Mouse (Mus musculus): ENCODE measurements around the gene Jade1. TPM values are rescaled to one million over a fixed set of nuclear protein-coding genes. Genes with fewer than 3 reads are reported as not detected.

Jade1 gene
- total and polyA plus RNA-seq, 2 experiments from 2014 or later: 16.7 to 21.8 TPM

DNA sequence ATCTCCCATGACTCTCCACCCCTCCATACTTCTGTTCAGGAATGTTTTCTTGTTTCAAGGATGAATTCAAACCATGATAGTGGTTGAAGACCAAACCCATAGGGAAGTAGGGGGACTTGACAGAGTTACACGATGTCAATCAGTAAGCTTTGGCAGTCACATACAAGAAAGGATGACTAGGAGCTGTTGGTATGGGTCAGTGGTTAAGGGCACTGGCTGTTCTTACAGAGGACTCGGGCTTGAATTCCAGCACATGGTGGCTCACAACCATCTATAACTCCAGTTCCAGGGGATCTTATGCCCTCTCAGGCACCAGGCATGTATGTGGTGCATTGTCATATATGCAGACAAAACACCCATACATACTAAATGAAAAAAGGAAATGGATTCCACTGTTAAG is 21.7 kb downstream of the Jade1 start:
- DNase-seq (ENCODE audit: low spot score) (no peak), ATAC-seq (ENCODE audit: low FRiP score) (no peak)
- Histone ChIP-seq H3K4me3 (ENCODE audit: low read depth, low read length) (no peak overlapping the region), H3K27ac (ENCODE audit: low read depth, low read length) (no peak overlapping the region), H3K9me3 (ENCODE audit: low read length) (no peaks in the 10 kb centered on the region), H3K4me1 (ENCODE audit: insufficient read depth, low read length) (peaks cover 6% of the 10 kb centered on the region; the same call in 1 of the 2 replicates), H3K9ac (replicated peaks; ENCODE audit: low read length, poor library complexity, severe bottlenecking) (no peak overlapping the region), H3K4me2 (ENCODE audit: low read depth, low read length, poor library complexity, severe bottlenecking) (no peak overlapping the region), H3K36me3 (ENCODE audit: insufficient read depth, low read length) (no peaks in the 10 kb centered on the region), H3K27me3 (ENCODE audit: insufficient read depth, low read length) (no peaks in the 10 kb centered on the region)
- 72% methylated on average over 2 of the region's 2 CpGs for WGBS
- TF ChIP-seq CTCF (IDR thresholded peaks at IDR 0.05): no peak

DNA sequence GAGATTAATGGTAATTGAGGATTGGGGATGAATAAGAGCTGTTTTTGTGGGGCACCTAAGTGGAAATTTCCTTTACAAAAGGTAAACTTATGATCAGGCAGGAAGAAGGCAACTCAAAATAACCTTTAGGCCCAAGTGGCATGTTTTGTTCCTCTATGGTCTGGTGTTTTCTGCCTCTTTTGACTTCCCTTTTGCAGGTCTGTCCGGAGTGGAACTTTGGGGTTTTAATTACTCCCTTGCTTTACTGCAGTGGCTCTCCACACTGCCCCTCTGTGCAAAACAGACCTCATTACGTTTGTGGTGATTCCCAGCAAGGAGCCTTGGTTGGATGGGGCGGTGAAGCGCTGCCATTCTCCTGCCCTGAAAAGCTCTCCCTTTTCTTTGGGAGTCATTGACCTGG is 24.3 kb downstream of the Jade1 start:
- H3K9ac ChIP-seq (replicated peaks; ENCODE audit: low read length, poor library complexity, severe bottlenecking): no peak overlapping the region
- no peaks in the 10 kb centered on the region for H3K36me3 ChIP-seq (ENCODE audit: insufficient read depth, low read length)
- no peak overlapping the region for H3K4me2 ChIP-seq (ENCODE audit: low read depth, low read length, poor library complexity, severe bottlenecking)
- TF ChIP-seq CTCF (IDR thresholded peaks at IDR 0.05): peak; percentile 10; the same call in 1 of the 2 replicates
- no peaks in the 10 kb centered on the region for H3K27me3 ChIP-seq (ENCODE audit: insufficient read depth, low read length)
- H3K4me3 ChIP-seq (ENCODE audit: low read depth, low read length): no peak overlapping the region
- no peak for DNase-seq (ENCODE audit: low spot score)
- 51% methylated on average over 4 of the region's 4 CpGs for WGBS
- ATAC-seq (ENCODE audit: low FRiP score): no peak
- H3K4me1 ChIP-seq (ENCODE audit: insufficient read depth, low read length): peaks cover 6% of the 10 kb centered on the region; the same call in 1 of the 2 replicates
- no peaks in the 10 kb centered on the region for H3K9me3 ChIP-seq (ENCODE audit: low read length)
- H3K27ac ChIP-seq (ENCODE audit: low read depth, low read length): no peak overlapping the region

DNA sequence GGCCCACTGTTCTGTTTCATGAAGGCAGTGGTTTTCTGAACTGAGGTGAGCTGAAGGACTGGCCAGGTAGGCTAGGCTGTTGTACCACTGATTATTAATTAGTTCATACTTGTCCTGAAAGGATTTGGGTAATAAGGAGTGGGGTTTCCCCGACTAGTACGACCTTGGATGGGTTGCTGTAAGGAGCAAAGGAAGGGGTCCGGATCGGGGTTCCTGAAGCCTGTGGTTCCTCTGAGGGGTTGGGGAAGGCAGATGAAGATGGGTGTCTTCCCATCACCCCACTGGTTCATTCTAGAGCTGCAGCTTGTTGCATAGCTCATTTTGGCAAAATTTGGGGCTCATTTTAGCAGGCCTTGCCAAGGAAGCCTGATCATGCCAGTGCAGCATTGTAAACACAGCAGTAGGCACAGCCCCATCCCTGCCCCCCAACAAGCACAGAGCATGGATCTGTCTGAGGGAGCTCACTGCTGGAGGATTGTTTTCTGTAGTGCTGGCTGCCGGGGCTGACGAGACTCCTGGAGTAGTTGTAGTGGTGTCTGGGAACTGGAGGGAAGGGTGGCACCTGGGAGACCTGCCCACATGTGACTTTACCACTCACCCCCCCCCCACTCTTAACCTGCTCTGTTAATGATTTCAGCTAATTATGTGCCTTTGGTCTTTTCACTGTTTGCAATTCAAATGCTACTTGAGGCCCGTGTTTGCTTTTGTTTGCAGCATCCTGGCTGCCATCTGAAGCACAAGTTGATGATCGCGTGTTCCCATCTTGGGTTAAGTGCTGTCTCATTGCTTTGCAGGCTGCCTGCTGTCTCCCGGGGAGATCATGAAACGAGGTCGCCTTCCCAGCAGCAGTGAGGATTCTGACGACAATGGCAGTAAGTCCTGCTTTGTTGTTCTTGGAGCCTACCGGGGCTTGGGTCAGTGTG is 25.1 kb downstream of the Jade1 start:
- H3K27ac ChIP-seq (ENCODE audit: low read depth, low read length): peak overlapping the region; percentile 26
- no peak overlapping the region for H3K4me2 ChIP-seq (ENCODE audit: low read depth, low read length, poor library complexity, severe bottlenecking)
- peaks cover 6% of the 10 kb centered on the region; the same call in 1 of the 2 replicates for H3K4me1 ChIP-seq (ENCODE audit: insufficient read depth, low read length)
- H3K9me3 ChIP-seq (ENCODE audit: low read length): no peaks in the 10 kb centered on the region
- peak; percentile 28; the same call in 1 of the 2 replicates for ATAC-seq (ENCODE audit: low FRiP score)
- 0 out of 2 replicates have a peak overlapping the region, but pooled peaks have one; percentile 3 for H3K9ac ChIP-seq (replicated peaks; ENCODE audit: low read length, poor library complexity, severe bottlenecking)
- H3K36me3 ChIP-seq (ENCODE audit: insufficient read depth, low read length): no peaks in the 10 kb centered on the region
- peak; percentile 26 for DNase-seq (ENCODE audit: low spot score)
- 31% methylated on average over 14 of the region's 14 CpGs for WGBS
- no peaks in the 10 kb centered on the region for H3K27me3 ChIP-seq (ENCODE audit: insufficient read depth, low read length)
- TF ChIP-seq CTCF (IDR thresholded peaks at IDR 0.05): no peak
- H3K4me3 ChIP-seq (ENCODE audit: low read depth, low read length): no peak overlapping the region

DNA sequence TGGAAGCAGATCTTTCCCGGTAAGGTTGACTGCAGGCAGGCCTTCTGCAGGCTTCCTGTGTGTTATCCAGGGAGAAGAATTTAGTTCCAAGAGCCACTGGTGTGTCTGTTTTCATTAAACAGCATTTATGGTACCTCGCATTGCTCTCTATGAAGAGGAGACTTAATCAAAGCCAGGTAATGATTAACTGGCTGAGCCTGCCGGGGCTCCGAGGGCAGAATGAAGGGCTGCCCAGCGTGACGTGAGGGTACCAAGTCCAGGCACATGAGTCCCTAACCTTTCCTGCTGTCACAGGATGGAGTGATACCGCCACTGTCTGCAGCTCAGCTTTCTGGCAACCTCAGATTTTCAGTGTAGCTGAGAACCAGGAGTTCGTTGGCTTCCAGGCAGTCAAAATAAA is 25.9 kb downstream of the Jade1 start:
- Histone ChIP-seq H3K27ac (ENCODE audit: low read depth, low read length) (peak overlapping the region; percentile 26; the same call in 1 of the 2 replicates), H3K9ac (replicated peaks; ENCODE audit: low read length, poor library complexity, severe bottlenecking) (0 out of 2 replicates have a peak overlapping the region, but pooled peaks have one; percentile 3), H3K27me3 (ENCODE audit: insufficient read depth, low read length) (no peaks in the 10 kb centered on the region), H3K9me3 (ENCODE audit: low read length) (no peaks in the 10 kb centered on the region), H3K4me3 (ENCODE audit: low read depth, low read length) (no peak overlapping the region), H3K4me1 (ENCODE audit: insufficient read depth, low read length) (peaks cover 6% of the 10 kb centered on the region; the same call in 1 of the 2 replicates), H3K36me3 (ENCODE audit: insufficient read depth, low read length) (no peaks in the 10 kb centered on the region), H3K4me2 (ENCODE audit: low read depth, low read length, poor library complexity, severe bottlenecking) (no peak overlapping the region)
- TF ChIP-seq CTCF (IDR thresholded peaks at IDR 0.05): no peak
- DNase-seq (ENCODE audit: low spot score) (no peak), ATAC-seq (ENCODE audit: low FRiP score) (no peak)
- 48% methylated on average over 8 of the region's 8 CpGs for WGBS

DNA sequence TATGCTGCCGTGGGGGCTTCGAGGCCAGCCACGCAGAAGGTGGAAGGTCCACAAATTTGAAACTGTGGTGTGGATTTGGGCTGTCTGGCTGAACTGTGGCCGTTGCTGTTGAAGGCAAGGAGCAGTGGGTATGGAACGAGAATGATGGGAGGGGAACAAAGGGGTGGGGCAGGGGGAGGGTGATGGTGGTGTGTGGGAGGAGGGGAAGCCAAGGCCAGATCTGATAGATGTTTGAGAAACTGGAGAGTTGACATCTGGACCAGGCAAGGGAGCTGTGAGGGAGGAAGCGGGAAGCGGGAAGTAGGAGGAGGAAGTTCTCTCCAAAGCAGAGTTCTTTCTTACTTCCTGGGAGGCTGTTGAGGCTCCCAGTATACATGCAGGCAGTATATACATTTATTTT is 26.7 kb downstream of the Jade1 start:
- Histone ChIP-seq H3K36me3 (ENCODE audit: insufficient read depth, low read length) (no peaks in the 10 kb centered on the region), H3K4me1 (ENCODE audit: insufficient read depth, low read length) (peaks cover 6% of the 10 kb centered on the region; the same call in 1 of the 2 replicates), H3K4me3 (ENCODE audit: low read depth, low read length) (no peak overlapping the region), H3K27ac (ENCODE audit: low read depth, low read length) (no peak overlapping the region), H3K4me2 (ENCODE audit: low read depth, low read length, poor library complexity, severe bottlenecking) (no peak overlapping the region), H3K9me3 (ENCODE audit: low read length) (no peaks in the 10 kb centered on the region), H3K9ac (replicated peaks; ENCODE audit: low read length, poor library complexity, severe bottlenecking) (no peak overlapping the region), H3K27me3 (ENCODE audit: insufficient read depth, low read length) (no peaks in the 10 kb centered on the region)
- 81% methylated on average over 7 of the region's 7 CpGs for WGBS
- ATAC-seq (ENCODE audit: low FRiP score) (no peak), DNase-seq (ENCODE audit: low spot score) (no peak)
- TF ChIP-seq CTCF (IDR thresholded peaks at IDR 0.05): no peak

DNA sequence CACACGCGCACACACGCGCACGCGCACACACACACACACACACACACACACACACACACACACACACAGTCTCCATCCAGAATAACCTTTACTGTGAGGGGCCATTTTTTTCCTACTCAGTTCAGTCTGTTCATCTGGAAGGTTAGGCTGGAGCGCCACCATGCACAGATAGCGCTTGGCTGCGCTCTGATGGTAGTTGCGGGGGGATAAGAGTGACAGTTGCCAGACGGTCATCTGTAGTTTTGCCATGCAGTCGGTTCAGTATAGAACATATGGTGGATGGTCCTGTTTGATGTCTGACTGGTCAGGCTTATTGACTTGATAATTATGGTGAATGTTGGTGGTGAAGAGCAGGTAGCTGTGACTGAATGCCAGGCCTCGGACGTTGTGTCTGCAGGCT is 27.6 kb downstream of the Jade1 start:
- TF ChIP-seq CTCF (IDR thresholded peaks at IDR 0.05): no peak
- DNase-seq (ENCODE audit: low spot score): peak; percentile 49
- ATAC-seq (ENCODE audit: low FRiP score): no peak; the same call in 1 of the 2 replicates
- H3K4me1 ChIP-seq (ENCODE audit: insufficient read depth, low read length): peaks cover 6% of the 10 kb centered on the region; the same call in 1 of the 2 replicates
- H3K36me3 ChIP-seq (ENCODE audit: insufficient read depth, low read length): no peaks in the 10 kb centered on the region
- no peak overlapping the region for H3K9ac ChIP-seq (replicated peaks; ENCODE audit: low read length, poor library complexity, severe bottlenecking)
- no peak overlapping the region for H3K27ac ChIP-seq (ENCODE audit: low read depth, low read length)
- H3K4me3 ChIP-seq (ENCODE audit: low read depth, low read length): no peak overlapping the region
- H3K27me3 ChIP-seq (ENCODE audit: insufficient read depth, low read length): no peaks in the 10 kb centered on the region
- no peak overlapping the region for H3K4me2 ChIP-seq (ENCODE audit: low read depth, low read length, poor library complexity, severe bottlenecking)
- H3K9me3 ChIP-seq (ENCODE audit: low read length): no peaks in the 10 kb centered on the region
- WGBS: 93% methylated on average over 14 of the region's 14 CpGs
